Mouse (Mus musculus) stomach, postnatal 0 days (tissue): ENCODE results near the gene Hspa1a.

Source experiments
- CTCF ChIP-seq: IDR thresholded peaks from 2 replicates; pipeline ENCODE4 v1.5.1; 2016; ENCODE audit warnings: antibody characterized with exemption, low read depth, mild to moderate bottlenecking, moderate library complexity
- EP300 ChIP-seq: optimal IDR thresholded peaks from 2 replicates; pipeline ENCODE3; 2016; ENCODE audit warnings: antibody characterized with exemption

GRCm38 (mm10) chr17:35016791-35017705 lies 45.1 kb upstream of the Hspa1a start:
- TF ChIP-seq CTCF (no peak), EP300 (no peak)
